Comparison of ENCODE assay signal across 18 mouse cellular contexts in the genomic region with DNA sequence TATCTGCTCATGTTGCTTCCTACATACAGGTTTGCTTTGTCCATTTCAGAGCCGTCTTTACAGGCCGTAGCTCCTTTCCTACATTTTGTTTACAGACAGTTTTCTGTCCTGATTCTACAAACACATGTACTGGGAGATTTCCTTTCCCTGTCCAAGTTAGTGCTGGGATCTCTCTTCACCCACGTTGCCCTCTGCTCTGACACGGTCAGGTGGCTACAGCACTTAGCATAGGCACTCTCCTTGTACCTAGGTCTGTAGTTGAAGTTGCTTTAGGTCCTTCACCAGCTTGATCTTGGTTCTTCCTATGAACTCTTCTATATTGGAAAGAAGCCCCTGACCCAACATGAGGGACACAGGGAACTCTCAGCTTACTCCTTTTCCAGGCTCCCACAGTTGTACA.
"Had no signal": no experiment of that assay in that cellular context is flagged by ENCODE, and none has a peak within 500 bp of the region (broad histone marks: within the 10 kb centered on the region; RNA-seq: fewer than 3 reads in every experiment).

No protein-coding gene starts in this region.

- ATAC-seq: liver, postnatal 0 days; lung, postnatal 0 days; midbrain, embryonic 16.5 days had no signal

- H3K4me1 ChIP-seq: megakaryocyte, embryonic 14.5 days; midbrain, embryonic 12.5 days; neural tube, embryonic 12.5 days; stomach, embryonic 15.5 days had no signal

- H3K9ac ChIP-seq: liver, postnatal 0 days; lung, embryonic 15.5 days; midbrain, embryonic 12.5 days; neural tube, embryonic 12.5 days; stomach, embryonic 15.5 days had no signal

- H3K27me3 ChIP-seq: lung, embryonic 15.5 days; megakaryocyte, embryonic 14.5 days; midbrain, embryonic 12.5 days; neural tube, embryonic 12.5 days; stomach, embryonic 15.5 days had no signal

- H3K4me3 ChIP-seq: lung, embryonic 15.5 days; megakaryocyte, embryonic 14.5 days; midbrain, embryonic 12.5 days; neural tube, embryonic 12.5 days; stomach, embryonic 15.5 days had no signal

- H3K27ac ChIP-seq: lung, embryonic 15.5 days; macrophage; midbrain, embryonic 12.5 days; neural tube, embryonic 12.5 days; stomach, embryonic 15.5 days; stomach, postnatal 0 days had no signal

- DNase-seq: liver, postnatal 0 days; lung, adult 2 months; lung, postnatal 14 days; lung, postnatal 36 days; midbrain, embryonic 14.5 days; right cerebral cortex, postnatal 14 days; thymus, adult 2 months; thymus, postnatal 25 days; thymus, postnatal 4 days had no signal

- H3K4me2 ChIP-seq: lung, embryonic 15.5 days; midbrain, embryonic 12.5 days; neural tube, embryonic 12.5 days; stomach, embryonic 15.5 days had no signal

- H3K9me3 ChIP-seq: lung, embryonic 15.5 days; megakaryocyte, embryonic 14.5 days; midbrain, embryonic 12.5 days; neural tube, embryonic 12.5 days; stomach, embryonic 15.5 days had no signal
